Mouse (Mus musculus): ENCODE results near the gene Rnf222. TPM values are rescaled to one million over a fixed set of nuclear protein-coding genes. Genes with fewer than 3 reads are reported as not detected.

Rnf222 gene
- polyA plus RNA-seq (2014; fragmentation: Nextera tagmentation; extraction: Ambion mirVana): 0.07 and 0.11 TPM in 2 replicates

GRCm38 (mm10) chr11:68888253-68888652 lies at the start of gene Rnf222:
Rnf222 (plus strand) TSS chr11:68888553.
- H3K4me3 ChIP-seq (ENCODE audit: low read depth, low read length): no peak within 1 kb of the TSS
- ATAC-seq (ENCODE audit: insufficient read depth) (no peak), DNase-seq (no peak)
- no peak within 1 kb of the TSS for H3K4me2 ChIP-seq
- no peak within 1 kb of the TSS for H3K27ac ChIP-seq (ENCODE audit: low read depth)
- 0 out of 2 replicates have a peak, but pooled peaks cover 3% of the 10 kb centered on the region for H3K4me1 ChIP-seq (ENCODE audit: insufficient read depth)
- H3K36me3 ChIP-seq (ENCODE audit: insufficient read depth): no peaks in the 10 kb centered on the region
- 30% methylated on average over 6 of the region's 6 CpGs for WGBS
- H3K9ac ChIP-seq: no peak within 1 kb of the TSS
- no peak for TF ChIP-seq CTCF (IDR thresholded peaks at IDR 0.05; ENCODE audit: low read depth)
- no peaks in the 10 kb centered on the region for H3K27me3 ChIP-seq (ENCODE audit: insufficient read depth, low read length)
- no peaks in the 10 kb centered on the region for H3K9me3 ChIP-seq (ENCODE audit: low read depth, low read length)

- no peak overlapping the region for H3K27ac ChIP-seq (ENCODE audit: low read depth)
- no peak overlapping the region for H3K9ac ChIP-seq
- no peaks in the 10 kb centered on the region for H3K4me1 ChIP-seq (ENCODE audit: insufficient read depth)
- H3K4me2 ChIP-seq: no peak overlapping the region
- ATAC-seq (ENCODE audit: insufficient read depth) (no peak), DNase-seq (no peak)
- H3K27me3 ChIP-seq (ENCODE audit: insufficient read depth, low read length): no peaks in the 10 kb centered on the region
- H3K9me3 ChIP-seq (ENCODE audit: low read depth, low read length): no peaks in the 10 kb centered on the region
- H3K36me3 ChIP-seq (ENCODE audit: insufficient read depth): peaks cover 74% of the 10 kb centered on the region
- no peak for TF ChIP-seq CTCF (IDR thresholded peaks at IDR 0.05; ENCODE audit: low read depth)
- 79% methylated on average over 5 of the region's 5 CpGs for WGBS
- no peak overlapping the region for H3K4me3 ChIP-seq (ENCODE audit: low read depth, low read length)
These were observed 48.7 kb upstream of the Rnf222 start for GRCm38 (mm10) chr11:68839606-68840005.

GRCm38 (mm10) chr11:68850862-68851261 lies 37.5 kb upstream of the Rnf222 start:
- Histone ChIP-seq H3K27me3 (ENCODE audit: insufficient read depth, low read length) (no peaks in the 10 kb centered on the region), H3K36me3 (ENCODE audit: insufficient read depth) (no peaks in the 10 kb centered on the region), H3K27ac (ENCODE audit: low read depth) (no peak overlapping the region), H3K9ac (peak overlapping the region; percentile 96; the same call in 1 of the 2 replicates), H3K4me2 (peak overlapping the region; percentile 84), H3K4me1 (ENCODE audit: insufficient read depth) (peaks cover 9% of the 10 kb centered on the region), H3K9me3 (ENCODE audit: low read depth, low read length) (no peaks in the 10 kb centered on the region), H3K4me3 (ENCODE audit: low read depth, low read length) (peak overlapping the region; percentile 98; the same call in 1 of the 2 replicates)
- 76% methylated on average over 7 of the region's 7 CpGs for WGBS
- TF ChIP-seq CTCF (IDR thresholded peaks at IDR 0.05; ENCODE audit: low read depth): no peak
- DNase-seq: no peak
- ATAC-seq (ENCODE audit: insufficient read depth): no peak

GRCm38 (mm10) chr11:68851644-68852485 lies 36.5 kb upstream of the Rnf222 start:
- H3K9me3 ChIP-seq (ENCODE audit: low read depth, low read length): no peaks in the 10 kb centered on the region
- ATAC-seq (ENCODE audit: insufficient read depth): no peak
- WGBS: 2% methylated on average over 13 of the region's 13 CpGs
- H3K36me3 ChIP-seq (ENCODE audit: insufficient read depth): no peaks in the 10 kb centered on the region
- DNase-seq: no peak
- H3K27me3 ChIP-seq (ENCODE audit: insufficient read depth, low read length): no peaks in the 10 kb centered on the region
- H3K4me1 ChIP-seq (ENCODE audit: insufficient read depth): peaks cover 9% of the 10 kb centered on the region
- no peak for TF ChIP-seq CTCF (IDR thresholded peaks at IDR 0.05; ENCODE audit: low read depth)
- peak overlapping the region; percentile 84 for H3K4me2 ChIP-seq
- peak overlapping the region; percentile 99 for H3K27ac ChIP-seq (ENCODE audit: low read depth)
- H3K9ac ChIP-seq: peak overlapping the region; percentile 96
- peak overlapping the region; percentile 98 for H3K4me3 ChIP-seq (ENCODE audit: low read depth, low read length)

GRCm38 (mm10) chr11:68852486-68852901 lies 35.9 kb upstream of the Rnf222 start:
- no peak for TF ChIP-seq CTCF (IDR thresholded peaks at IDR 0.05; ENCODE audit: low read depth)
- peak; percentile 75 for ATAC-seq (ENCODE audit: insufficient read depth)
- Histone ChIP-seq H3K4me3 (ENCODE audit: low read depth, low read length) (peak overlapping the region; percentile 98), H3K36me3 (ENCODE audit: insufficient read depth) (no peaks in the 10 kb centered on the region), H3K4me2 (peak overlapping the region; percentile 84), H3K9ac (peak overlapping the region; percentile 96), H3K27me3 (ENCODE audit: insufficient read depth, low read length) (no peaks in the 10 kb centered on the region), H3K27ac (ENCODE audit: low read depth) (peak overlapping the region; percentile 99), H3K9me3 (ENCODE audit: low read depth, low read length) (no peaks in the 10 kb centered on the region), H3K4me1 (ENCODE audit: insufficient read depth) (peaks cover 9% of the 10 kb centered on the region)
- WGBS: under 1% methylated on average over 36 of the region's 36 CpGs
- peak; percentile 74 for DNase-seq

GRCm38 (mm10) chr11:68852932-68853409 lies 35.4 kb upstream of the Rnf222 start:
- DNase-seq: peak; percentile 100
- ATAC-seq (ENCODE audit: insufficient read depth): peak; percentile 100
- no peak for TF ChIP-seq CTCF (IDR thresholded peaks at IDR 0.05; ENCODE audit: low read depth)
- H3K27ac ChIP-seq (ENCODE audit: low read depth): peak overlapping the region; percentile 99
- peaks cover 9% of the 10 kb centered on the region for H3K4me1 ChIP-seq (ENCODE audit: insufficient read depth)
- peak overlapping the region; percentile 96 for H3K9ac ChIP-seq
- H3K4me3 ChIP-seq (ENCODE audit: low read depth, low read length): peak overlapping the region; percentile 98
- no peaks in the 10 kb centered on the region for H3K36me3 ChIP-seq (ENCODE audit: insufficient read depth)
- no peaks in the 10 kb centered on the region for H3K9me3 ChIP-seq (ENCODE audit: low read depth, low read length)
- WGBS: under 1% methylated on average over 42 of the region's 42 CpGs
- peak overlapping the region; percentile 84 for H3K4me2 ChIP-seq
- H3K27me3 ChIP-seq (ENCODE audit: insufficient read depth, low read length): no peaks in the 10 kb centered on the region
